Mouse (Mus musculus): Measurements from ENCODE around the gene Dgkz. TPM values are rescaled to one million over a fixed set of nuclear protein-coding genes. Genes with fewer than 3 reads are reported as not detected.
A peak's percentile ranks its signal among the peaks of the same experiment; 100 is the strongest.

Dgkz gene
- polyA plus RNA-seq, 1 experiment from 2014 or later = 26.0 TPM

DNA sequence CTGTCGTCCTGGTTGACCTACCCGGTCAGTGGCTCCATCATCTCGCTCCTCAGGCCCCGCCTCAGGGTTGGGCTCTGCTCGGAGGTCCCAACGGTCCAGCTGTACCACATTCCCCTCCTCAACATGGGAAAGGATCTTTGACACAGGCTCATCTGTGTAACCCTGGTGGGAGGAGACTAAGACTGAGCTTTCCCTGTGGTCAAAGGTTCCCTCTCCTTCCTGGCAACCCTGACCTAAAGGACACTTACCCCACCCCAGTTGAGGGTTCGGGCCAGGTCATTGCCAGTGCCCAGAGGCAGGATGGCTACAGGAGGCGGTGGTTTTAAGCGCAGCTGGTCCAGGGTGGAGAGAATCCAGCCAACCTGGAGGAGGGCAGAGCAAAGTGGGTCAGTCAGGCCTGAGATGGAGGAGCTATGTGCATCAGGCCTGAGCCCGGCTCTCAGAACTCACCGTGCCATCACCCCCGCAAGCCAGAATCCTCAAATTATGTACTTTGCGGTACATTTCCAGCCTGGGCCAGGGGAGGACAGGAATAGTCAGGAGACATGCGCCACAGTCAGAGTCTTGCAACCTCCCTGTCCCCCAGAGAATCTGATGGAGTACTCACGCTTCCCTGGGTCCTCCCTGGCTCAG, 36.2 kb downstream of the Dgkz start:
- H3K4me3 ChIP-seq = no peak overlapping the region
- peaks cover 69% of the 10 kb centered on the region for H3K36me3 ChIP-seq
- no peaks in the 10 kb centered on the region for H3K9me3 ChIP-seq
- no peak overlapping the region for H3K4me2 ChIP-seq
- H3K9ac ChIP-seq = no peak overlapping the region; the same call in 1 of the 2 replicates
- no peak for ATAC-seq (ENCODE audit: low FRiP score)
- H3K27me3 ChIP-seq = no peaks in the 10 kb centered on the region
- H3K4me1 ChIP-seq (replicated peaks) = peaks cover 6% of the 10 kb centered on the region; the same call in 1 of the 2 replicates
- H3K27ac ChIP-seq = no peak overlapping the region
- 87% methylated on average over 15 of the region's 15 CpGs for WGBS

DNA sequence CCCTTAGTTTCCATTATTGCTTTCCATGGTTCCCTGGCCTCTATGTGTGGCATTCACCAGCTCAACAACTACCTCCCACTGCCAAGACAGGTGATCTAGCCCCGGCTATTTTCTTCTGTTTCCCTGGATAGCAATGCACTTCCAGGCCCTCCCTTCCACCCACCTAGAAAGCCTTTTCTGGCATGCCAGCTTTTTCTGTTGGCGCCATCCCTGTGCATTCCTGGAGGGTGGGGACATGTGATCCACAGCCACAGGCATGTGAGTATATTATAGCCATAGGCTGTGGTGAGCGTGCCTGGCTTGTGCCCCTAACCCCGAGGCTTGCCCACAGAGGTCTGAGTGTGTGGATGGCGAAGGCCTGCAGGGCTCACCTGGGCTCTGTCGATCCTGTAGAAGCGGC, 39.5 kb downstream of the Dgkz start:
- WGBS = 87% methylated on average over 7 of the region's 7 CpGs
- Histone ChIP-seq H3K36me3 (peaks cover 78% of the 10 kb centered on the region), H3K9me3 (no peaks in the 10 kb centered on the region), H3K9ac (0 out of 2 replicates have a peak overlapping the region, but pooled peaks have one; percentile 19), H3K4me2 (no peak overlapping the region), H3K4me3 (no peak overlapping the region), H3K4me1 (replicated peaks) (peaks cover 35% of the 10 kb centered on the region), H3K27me3 (no peaks in the 10 kb centered on the region), H3K27ac (no peak overlapping the region)
- no peak for ATAC-seq (ENCODE audit: low FRiP score)

DNA sequence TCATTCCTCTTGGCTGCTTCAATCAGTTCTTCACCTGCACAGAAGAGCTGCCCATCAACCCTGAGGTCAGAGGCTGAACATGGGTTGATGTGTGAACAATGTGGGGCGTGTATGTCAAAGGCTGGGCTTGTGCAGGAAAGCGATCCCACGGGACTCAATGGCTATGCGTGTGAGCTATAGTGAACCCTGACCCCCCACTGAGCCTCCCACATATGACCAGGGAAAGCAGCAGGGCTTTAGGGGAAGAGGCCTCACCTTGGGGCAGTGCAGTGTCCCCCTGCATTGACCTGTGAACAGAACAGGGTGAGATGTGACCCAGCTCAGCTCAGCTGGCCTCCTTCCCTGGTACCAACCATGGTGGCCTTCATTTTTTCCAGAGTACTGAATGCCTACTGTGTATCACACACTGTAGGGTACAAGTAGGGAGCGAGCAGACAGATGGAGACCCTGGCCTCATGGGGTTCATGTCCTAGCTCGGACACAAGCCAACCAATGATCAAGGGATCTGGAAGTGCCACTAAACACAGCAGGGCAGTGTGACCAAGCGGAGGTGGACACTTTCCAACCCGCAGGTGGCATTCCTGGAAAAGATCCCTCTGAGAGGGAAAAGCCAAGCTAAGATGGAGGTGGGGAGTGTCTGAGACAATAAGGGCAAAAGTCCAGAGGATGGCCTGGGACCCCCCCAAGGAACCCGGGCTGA, 40.7 kb downstream of the Dgkz start:
- Histone ChIP-seq H3K27ac (no peak overlapping the region), H3K4me2 (no peak overlapping the region), H3K36me3 (peaks cover 69% of the 10 kb centered on the region), H3K9ac (peak overlapping the region; percentile 13; the same call in 1 of the 2 replicates), H3K4me1 (replicated peaks) (peaks cover 47% of the 10 kb centered on the region), H3K9me3 (no peaks in the 10 kb centered on the region), H3K4me3 (no peak overlapping the region), H3K27me3 (no peaks in the 10 kb centered on the region)
- WGBS = 86% methylated on average over 9 of the region's 9 CpGs
- ATAC-seq (ENCODE audit: low FRiP score) = no peak

DNA sequence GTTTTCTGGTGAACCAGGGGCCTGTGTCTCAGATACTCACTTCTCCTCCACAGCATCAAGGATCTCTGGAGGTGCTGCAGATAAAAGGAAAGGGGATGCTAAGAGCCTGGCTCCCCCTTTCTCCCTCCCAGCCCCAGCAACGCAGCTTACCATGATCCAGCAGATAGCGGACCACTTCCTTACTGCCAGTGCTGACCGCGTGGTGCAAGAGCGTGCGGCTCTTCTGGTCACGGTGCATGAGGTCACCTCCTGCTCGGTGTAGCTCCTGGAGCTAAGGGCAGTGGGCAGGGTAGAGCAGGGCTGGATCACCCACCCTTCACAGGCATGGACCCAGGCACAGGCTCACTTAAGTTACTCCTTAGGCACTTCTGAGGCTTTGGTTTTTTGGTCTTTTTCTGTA, 41.6 kb downstream of the Dgkz start:
- H3K4me1 ChIP-seq (replicated peaks) = peaks cover 55% of the 10 kb centered on the region
- H3K9ac ChIP-seq = no peak overlapping the region
- no peak overlapping the region for H3K4me2 ChIP-seq
- H3K9me3 ChIP-seq = no peaks in the 10 kb centered on the region
- 0 out of 2 replicates have a peak, but pooled peaks cover 1% of the 10 kb centered on the region for H3K27me3 ChIP-seq
- H3K4me3 ChIP-seq = no peak overlapping the region
- H3K27ac ChIP-seq = no peak overlapping the region
- no peak for ATAC-seq (ENCODE audit: low FRiP score)
- peaks cover 60% of the 10 kb centered on the region for H3K36me3 ChIP-seq
- 48% methylated on average over 8 of the region's 8 CpGs for WGBS

DNA sequence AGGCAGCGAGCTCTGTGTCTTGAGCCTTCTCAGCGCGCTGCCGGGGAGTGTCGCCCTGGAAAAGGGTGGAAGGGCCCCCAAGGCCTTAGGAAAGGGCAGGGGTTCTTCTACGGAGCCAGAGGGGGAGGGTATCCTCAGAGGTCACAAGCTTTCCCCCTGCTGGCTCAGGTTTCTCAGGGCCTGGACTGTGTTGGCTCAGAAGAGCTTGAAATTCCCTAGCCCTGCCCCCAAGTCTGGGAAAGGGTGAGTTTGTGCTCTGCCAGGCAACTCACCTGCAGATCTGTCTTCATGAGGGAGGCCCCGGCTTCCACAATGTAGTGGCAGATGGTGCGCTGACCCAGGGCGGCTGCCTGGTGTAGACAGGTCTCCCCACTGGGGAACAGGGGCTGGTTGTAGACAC, 42.2 kb downstream of the Dgkz start:
- H3K4me1 ChIP-seq (replicated peaks) = peaks cover 59% of the 10 kb centered on the region
- H3K4me2 ChIP-seq = no peak overlapping the region
- ATAC-seq (ENCODE audit: low FRiP score) = no peak
- no peak overlapping the region for H3K27ac ChIP-seq
- H3K9me3 ChIP-seq = no peaks in the 10 kb centered on the region
- H3K36me3 ChIP-seq = peaks cover 54% of the 10 kb centered on the region
- H3K4me3 ChIP-seq = no peak overlapping the region
- 0 out of 2 replicates have a peak, but pooled peaks cover 7% of the 10 kb centered on the region for H3K27me3 ChIP-seq
- 32% methylated on average over 9 of the region's 9 CpGs for WGBS
- H3K9ac ChIP-seq = no peak overlapping the region

DNA sequence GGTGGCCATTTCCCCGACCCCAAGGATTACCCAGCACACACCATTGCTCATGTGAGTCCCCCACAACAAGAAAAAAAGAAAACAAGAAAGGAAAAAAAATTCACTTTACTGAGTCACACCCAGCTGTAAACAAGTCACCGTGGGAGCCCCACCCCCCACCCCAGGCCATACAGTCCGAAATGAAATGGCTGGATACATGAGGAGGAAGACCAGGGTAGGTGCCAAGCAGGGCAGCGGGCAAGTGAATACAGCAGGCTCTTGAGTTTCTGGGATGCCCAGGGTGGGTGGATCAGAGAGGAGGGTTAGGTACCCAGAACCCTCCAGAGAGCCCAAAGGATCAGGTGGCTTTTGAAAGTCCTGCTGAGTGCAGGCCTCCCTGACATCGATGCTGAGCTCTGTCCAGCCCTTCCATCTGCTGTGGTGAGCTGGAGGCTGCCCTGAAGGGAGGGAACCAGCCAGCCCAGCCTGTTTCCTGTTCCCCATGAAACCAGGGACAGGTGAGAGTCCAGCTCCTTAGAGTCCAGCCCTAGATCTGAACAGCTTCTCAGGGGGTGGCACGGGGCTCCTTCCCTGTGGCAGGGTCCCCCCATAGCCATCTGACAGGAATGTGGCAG, 42.8 kb downstream of the Dgkz start:
- H3K4me1 ChIP-seq (replicated peaks) = peaks cover 59% of the 10 kb centered on the region
- ATAC-seq (ENCODE audit: low FRiP score) = no peak
- H3K9ac ChIP-seq = peak overlapping the region; percentile 87; the same call in 1 of the 2 replicates
- no peak overlapping the region for H3K27ac ChIP-seq
- H3K4me3 ChIP-seq = no peak overlapping the region
- H3K9me3 ChIP-seq = no peaks in the 10 kb centered on the region
- 0 out of 2 replicates have a peak, but pooled peaks cover 7% of the 10 kb centered on the region for H3K27me3 ChIP-seq
- H3K36me3 ChIP-seq = peaks cover 48% of the 10 kb centered on the region
- peak overlapping the region; percentile 79 for H3K4me2 ChIP-seq
- WGBS = 17% methylated on average over 6 of the region's 6 CpGs

DNA sequence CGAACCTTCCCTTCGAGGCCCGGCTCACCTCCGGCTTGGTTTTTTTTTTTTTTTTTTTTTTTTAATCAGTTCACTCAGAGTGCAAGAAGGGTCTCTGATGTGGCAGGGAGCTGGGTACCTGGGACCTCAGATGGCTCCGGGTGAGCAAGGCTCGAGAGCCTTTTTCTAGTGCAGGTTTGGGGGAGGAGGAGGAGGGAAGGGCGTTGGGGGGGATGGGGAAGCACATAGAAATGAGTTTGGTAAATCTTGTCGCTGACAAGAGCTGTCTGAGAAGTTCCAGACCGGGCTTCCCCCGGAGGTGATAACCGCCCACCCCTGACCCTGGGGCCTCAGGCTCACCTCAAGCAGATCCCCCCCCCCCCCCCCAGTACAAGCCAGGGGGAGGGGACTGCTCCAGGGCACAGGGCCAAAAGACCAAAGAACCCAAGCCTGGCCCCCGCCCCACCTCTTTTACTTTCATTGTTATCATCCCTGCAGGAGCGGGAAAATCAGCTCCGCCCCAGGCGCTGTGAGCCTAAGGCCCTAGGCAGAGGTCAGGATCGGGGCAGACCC, 43.4 kb downstream of the Dgkz start, which contains the start of gene Mdk:
Gene Mdk (minus strand): TSS at position 138 of the 552 bp plus-strand sequence.
- H3K9me3 ChIP-seq = no peaks in the 10 kb centered on the region
- ATAC-seq (ENCODE audit: low FRiP score) = peak; percentile 2; the same call in 1 of the 2 replicates

DNA sequence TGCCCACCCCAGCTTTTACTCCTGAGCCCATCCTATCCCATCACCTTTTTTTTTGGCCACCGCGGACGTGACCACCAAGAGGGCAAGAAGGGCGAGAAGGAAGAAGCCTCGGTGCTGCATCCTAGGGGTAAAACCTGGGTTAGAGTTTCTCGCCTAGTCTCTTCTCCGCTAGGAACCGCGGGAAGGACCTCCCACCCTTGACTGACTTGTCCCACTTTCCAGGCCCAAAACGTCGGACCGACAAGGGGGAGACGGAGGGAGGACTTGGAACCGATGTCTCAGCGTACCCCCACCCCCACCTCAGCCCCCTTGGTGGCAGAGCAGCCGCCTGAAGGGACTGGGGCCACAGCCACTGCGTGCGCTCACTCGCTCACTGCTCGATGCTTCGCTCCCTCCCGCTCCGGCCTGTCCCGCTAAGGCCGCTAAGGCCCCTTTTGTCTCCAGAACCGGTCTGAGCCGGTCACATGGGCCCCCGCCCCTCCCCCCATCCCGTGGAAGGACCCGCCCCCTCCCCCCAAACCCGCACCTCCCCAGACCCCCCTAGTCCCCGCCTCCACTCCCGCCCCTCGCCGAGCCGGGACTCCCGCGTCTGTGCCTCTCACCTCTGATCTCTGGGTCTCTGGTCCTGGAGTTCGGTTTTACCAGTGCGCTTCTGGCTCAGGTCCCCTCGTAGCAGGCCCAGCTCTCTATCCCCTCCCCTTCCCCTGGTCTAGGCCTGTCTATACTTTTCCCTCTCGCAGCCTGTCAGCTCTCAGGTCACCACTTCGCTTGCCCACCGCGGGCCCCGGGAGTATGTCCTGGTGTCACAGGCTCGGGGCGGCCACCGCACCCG, 44.1 kb downstream of the Dgkz start:
- 2% methylated on average over 45 of the region's 50 CpGs for WGBS
- Histone ChIP-seq H3K4me2 (peak overlapping the region; percentile 79), H3K4me3 (peak overlapping the region; percentile 66), H3K36me3 (peaks cover 35% of the 10 kb centered on the region), H3K9me3 (no peaks in the 10 kb centered on the region), H3K27ac (peak overlapping the region; percentile 90), H3K9ac (peak overlapping the region; percentile 87), H3K27me3 (0 out of 2 replicates have a peak, but pooled peaks cover 15% of the 10 kb centered on the region), H3K4me1 (replicated peaks) (peaks cover 54% of the 10 kb centered on the region)
- peak; percentile 67 for ATAC-seq (ENCODE audit: low FRiP score)

More for the DNA sequence above, 43.4 kb downstream of the Dgkz start, which contains the start of gene Mdk:
- H3K9ac ChIP-seq = peak within 1 kb of the TSS; percentile 87
- H3K4me1 ChIP-seq (replicated peaks) = peaks cover 59% of the 10 kb centered on the region
- peaks cover 42% of the 10 kb centered on the region for H3K36me3 ChIP-seq
- H3K27me3 ChIP-seq = 0 out of 2 replicates have a peak, but pooled peaks cover 12% of the 10 kb centered on the region
- H3K4me2 ChIP-seq = peak within 1 kb of the TSS; percentile 79
- WGBS = 2% methylated on average over 16 of the region's 16 CpGs
- H3K4me3 ChIP-seq = peak within 1 kb of the TSS; percentile 66
- peak within 1 kb of the TSS; percentile 90 for H3K27ac ChIP-seq

DNA sequence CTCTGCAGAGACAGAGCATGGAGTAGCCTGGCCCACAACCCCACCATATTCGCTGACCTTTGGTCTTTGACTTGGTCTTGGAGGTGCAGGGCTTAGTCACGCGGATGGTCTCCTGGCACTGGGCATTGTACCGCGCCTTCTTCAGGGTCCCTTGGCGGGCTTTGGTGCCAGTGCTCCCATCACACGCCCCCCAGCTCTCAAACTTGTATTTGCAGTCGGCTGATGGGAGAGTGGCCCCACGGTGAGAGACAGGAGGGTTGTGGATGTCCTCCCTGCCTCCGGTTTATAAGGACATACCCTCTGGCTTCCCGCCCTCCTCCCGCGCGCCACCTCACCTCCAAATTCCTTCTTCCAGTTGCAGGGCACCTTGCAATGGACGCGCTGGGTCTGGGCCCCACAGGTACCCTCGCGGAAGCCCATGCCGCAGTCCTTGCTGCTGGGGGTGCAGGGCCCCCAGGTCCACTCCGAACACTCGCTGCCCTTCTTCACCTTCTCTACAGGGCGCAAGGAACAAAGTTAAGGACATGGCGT, 44.8 kb downstream of the Dgkz start:
- Histone ChIP-seq H3K9me3 (no peaks in the 10 kb centered on the region), H3K4me1 (replicated peaks) (peaks cover 54% of the 10 kb centered on the region), H3K9ac (peak overlapping the region; percentile 87), H3K27me3 (0 out of 2 replicates have a peak, but pooled peaks cover 15% of the 10 kb centered on the region), H3K36me3 (peaks cover 28% of the 10 kb centered on the region), H3K27ac (peak overlapping the region; percentile 90), H3K4me3 (peak overlapping the region; percentile 66), H3K4me2 (peak overlapping the region; percentile 79)
- WGBS = under 1% methylated on average over 23 of the region's 23 CpGs
- no peak; the same call in 1 of the 2 replicates for ATAC-seq (ENCODE audit: low FRiP score)

DNA sequence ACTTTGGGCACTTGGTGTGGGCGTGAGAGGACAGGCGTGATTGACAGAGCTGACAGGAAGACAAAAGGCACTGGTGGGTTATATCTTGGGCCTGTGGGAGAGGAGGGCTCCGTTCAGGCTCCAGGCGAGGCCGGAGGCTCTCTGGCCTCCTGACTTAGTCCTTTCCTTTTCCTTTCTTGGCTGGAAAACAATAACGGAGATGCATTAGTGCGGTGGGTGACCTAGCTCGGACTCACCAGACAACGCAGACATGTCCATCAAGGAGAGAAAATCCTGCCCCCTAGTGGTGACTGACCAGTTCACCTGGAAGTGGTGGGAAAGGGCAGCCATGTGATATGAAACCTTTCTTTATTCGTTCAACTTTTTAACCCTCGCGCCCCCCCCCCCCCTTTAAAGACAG, 45.7 kb downstream of the Dgkz start:
- H3K36me3 ChIP-seq = peaks cover 19% of the 10 kb centered on the region
- H3K27me3 ChIP-seq = peaks cover 21% of the 10 kb centered on the region
- ATAC-seq (ENCODE audit: low FRiP score) = no peak
- H3K27ac ChIP-seq = 0 out of 2 replicates have a peak overlapping the region, but pooled peaks have one; percentile 3
- H3K9ac ChIP-seq = peak overlapping the region; percentile 87; the same call in 1 of the 2 replicates
- peak overlapping the region; percentile 79 for H3K4me2 ChIP-seq
- peak overlapping the region; percentile 66 for H3K4me3 ChIP-seq
- peaks cover 54% of the 10 kb centered on the region for H3K4me1 ChIP-seq (replicated peaks)
- H3K9me3 ChIP-seq = no peaks in the 10 kb centered on the region
- 7% methylated on average over 12 of the region's 12 CpGs for WGBS

DNA sequence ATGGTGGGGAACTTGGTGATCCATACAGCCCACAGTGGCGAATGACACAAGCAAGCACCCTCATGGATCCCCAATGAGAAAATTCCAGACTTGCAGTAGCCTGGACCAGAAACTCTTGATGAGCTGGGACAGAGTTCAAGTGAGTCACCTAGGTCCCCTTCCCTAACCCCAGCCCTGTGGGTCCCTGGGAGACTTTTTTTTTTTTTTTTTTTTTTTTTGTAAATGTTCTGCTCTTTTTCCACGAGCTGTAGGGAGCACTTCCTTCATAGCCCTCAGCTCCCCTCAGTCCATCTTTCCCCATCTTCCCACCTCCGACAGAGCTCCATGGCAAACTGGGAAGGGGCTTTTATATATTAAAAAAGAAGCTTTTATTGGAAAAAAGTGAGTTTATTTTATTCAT, 46.2 kb downstream of the Dgkz start:
- H3K9me3 ChIP-seq = no peaks in the 10 kb centered on the region
- peaks cover 54% of the 10 kb centered on the region for H3K4me1 ChIP-seq (replicated peaks)
- H3K4me2 ChIP-seq = peak overlapping the region; percentile 79
- WGBS = 55% methylated on average over 3 of the region's 3 CpGs
- ATAC-seq (ENCODE audit: low FRiP score) = no peak
- peak overlapping the region; percentile 66 for H3K4me3 ChIP-seq
- H3K27me3 ChIP-seq = peaks cover 26% of the 10 kb centered on the region
- 0 out of 2 replicates have a peak overlapping the region, but pooled peaks have one; percentile 3 for H3K27ac ChIP-seq
- peaks cover 14% of the 10 kb centered on the region for H3K36me3 ChIP-seq
- H3K9ac ChIP-seq = no peak overlapping the region

All from hindbrain, embryonic 13.5 days (tissue).